Mouse (Mus musculus): ENCODE results near the gene Phf24.

DNA sequence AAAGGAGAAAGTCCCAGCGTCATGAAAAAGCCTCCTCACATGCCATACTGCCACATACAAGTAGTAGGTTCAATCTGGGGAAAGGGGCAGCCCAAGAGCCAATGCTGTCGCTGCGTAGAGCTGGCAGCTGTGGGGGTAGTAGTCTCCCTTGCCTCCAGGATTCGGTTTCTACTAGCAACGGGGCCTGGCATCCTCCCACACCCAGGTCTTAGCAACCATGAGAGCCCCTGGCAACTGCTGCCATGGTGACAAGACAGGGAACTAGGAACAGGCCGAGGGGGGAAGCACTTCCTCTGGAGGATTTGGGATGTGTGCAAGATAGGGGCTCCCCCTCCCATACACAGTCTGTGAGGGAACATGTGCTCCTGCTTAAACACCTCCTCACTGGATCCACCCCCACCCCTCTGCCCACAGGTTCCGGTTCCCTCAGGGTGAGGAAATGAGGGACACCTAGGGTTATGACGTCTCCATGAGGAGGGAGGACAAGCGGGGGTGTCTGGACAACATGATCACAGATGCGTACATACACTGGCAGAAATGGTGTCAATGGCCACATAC, 30.4 kb downstream of the Phf24 start:
- no peak for TF ChIP-seq CTCF (IDR thresholded peaks at IDR 0.05; ENCODE audit: borderline replicate concordance, extremely low read depth, insufficient read depth, insufficient read length)
- no peak for TF ChIP-seq POLR2A (IDR thresholded peaks at IDR 0.05; ENCODE audit: borderline replicate concordance, extremely low read depth, insufficient read depth, insufficient read length, poor library complexity, severe bottlenecking)

All from brain, embryonic 14.5 days (tissue).